Mouse (Mus musculus): ENCODE data around the gene Siglech. TPM values are rescaled to one million over a fixed set of nuclear protein-coding genes. Genes with fewer than 3 reads are reported as not detected.
"Not testable (repeated sequence)": the region's sequence is repeated elsewhere in the genome, so short reads cannot be mapped to it uniquely, and the experiment has no call there.

The Siglech gene
- total RNA-seq (2015) (13.0 and 19.3 TPM in 2 replicates), total RNA-seq (2017) (10.1 and 13.4 TPM in 2 replicates)

DNA sequence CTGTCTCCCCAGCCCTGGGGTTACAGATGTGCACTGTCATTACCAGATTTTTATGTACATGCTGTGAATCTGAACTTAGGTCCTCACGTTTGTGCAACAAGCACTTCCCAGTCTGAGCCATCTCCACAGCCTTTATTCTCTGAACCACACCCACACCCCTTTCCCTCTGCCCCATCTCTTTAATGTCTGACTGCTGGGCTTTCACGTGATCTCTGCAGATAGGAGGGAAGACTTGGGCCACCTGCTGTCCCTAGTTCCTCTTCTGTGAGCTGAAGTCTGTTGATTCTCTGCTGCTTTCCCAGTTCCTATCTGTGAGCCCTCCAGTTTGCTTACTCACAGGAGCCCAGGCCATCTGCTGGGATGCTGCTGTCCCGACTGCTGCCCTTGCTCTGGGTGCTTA lies at the start of gene Siglech:
TSS of gene Siglech (plus strand) at position 253 of the 400 bp plus-strand sequence.
- peak; percentile 68 for ATAC-seq (ENCODE audit: poor library complexity, severe bottlenecking)

DNA sequence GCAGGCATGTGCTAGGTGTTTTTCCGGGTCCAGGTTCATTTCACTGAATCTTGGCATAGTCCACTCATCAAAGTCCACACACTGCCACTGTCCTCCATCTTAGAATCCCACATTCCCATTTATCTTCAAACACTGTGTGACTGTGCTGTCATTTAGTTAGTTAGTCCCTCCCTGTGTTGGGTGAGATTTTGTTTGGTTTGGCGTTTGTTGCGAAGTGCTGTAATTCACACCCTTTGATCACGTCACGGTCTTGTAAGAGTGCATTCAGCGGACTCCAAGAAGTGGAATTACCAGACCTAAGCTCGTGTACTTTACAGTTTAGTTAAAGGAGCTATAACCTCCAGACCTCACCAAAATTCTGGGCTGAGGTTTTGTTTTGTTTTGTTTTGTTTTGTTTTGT lies 45.3 kb upstream of the Siglech start:
- no peak for ATAC-seq (ENCODE audit: poor library complexity, severe bottlenecking)

DNA sequence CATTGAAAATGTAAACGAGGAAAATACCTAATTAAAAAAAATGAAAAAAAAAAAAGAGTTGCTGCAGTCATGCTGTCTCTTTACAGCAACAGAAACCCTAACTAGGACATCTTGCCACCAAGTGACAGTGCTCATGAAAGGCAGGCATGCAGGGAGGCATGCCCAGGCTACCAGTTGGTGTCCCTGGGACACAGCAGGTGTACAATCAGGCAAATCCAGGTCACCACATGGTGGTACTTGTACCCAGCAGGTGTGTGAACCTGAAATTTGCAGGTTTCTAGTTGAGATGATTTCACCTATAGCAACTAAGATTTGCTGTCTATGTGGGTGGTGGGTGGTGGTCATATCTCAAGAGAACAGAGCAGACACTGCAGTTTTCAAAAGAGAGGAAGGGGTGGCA lies 39.1 kb upstream of the Siglech start:
- ATAC-seq (ENCODE audit: poor library complexity, severe bottlenecking), result no peak

DNA sequence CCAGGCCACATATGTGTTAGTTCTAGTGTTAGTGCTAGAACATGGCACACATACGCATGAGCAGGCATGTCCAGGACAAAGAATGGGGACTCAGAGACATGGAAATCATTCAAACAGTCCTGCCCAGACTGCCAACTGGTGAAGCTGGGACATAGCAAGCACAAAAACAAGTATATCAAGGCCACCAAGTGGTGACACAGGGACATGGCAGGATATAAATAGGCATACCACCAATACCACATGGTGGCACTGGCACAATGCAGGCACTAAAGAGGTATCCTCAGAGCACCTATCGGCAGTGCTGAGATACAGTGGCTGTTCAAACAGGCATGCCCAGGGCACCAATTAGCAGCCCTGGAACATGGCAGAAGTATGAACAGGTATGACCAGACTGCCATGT lies 33.5 kb upstream of the Siglech start:
- peak; percentile 47 for ATAC-seq (ENCODE audit: poor library complexity, severe bottlenecking)

DNA sequence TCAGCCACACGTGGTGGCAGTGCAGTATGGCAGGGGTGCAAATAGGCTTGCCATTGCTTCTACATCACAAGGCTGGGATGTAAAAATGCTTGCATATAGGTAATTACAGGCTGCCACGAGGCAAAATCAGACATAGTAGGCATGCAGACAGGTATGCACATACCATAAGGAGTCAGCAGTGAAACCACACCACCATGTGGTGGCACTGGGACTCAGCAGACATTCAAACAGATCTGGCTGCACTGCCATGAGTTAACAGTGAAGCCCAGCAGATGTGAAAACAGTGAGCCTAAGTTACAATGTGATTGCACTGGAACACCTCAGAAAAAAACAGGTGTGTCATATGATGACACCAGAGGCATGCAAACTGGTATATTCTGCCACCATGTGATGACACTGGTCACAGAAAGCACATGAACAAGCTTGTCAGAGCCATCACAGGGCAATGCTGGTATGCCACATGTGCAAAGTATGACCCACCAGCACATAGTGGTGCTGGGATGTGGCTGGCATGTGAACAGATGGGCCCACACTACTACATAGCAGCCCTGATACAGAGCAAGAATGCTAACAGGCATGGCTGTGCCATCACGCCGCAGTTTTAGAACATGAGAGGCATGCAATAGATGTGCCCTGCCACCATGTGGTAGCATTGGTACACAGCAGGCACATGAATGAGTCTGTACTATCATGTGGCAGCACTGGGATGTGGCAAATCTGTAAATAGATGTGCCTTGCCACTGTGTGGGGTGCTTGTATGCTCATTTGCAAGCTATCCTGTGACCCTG lies 30.7 kb upstream of the Siglech start:
- ATAC-seq (ENCODE audit: poor library complexity, severe bottlenecking), result peak; percentile 65

DNA sequence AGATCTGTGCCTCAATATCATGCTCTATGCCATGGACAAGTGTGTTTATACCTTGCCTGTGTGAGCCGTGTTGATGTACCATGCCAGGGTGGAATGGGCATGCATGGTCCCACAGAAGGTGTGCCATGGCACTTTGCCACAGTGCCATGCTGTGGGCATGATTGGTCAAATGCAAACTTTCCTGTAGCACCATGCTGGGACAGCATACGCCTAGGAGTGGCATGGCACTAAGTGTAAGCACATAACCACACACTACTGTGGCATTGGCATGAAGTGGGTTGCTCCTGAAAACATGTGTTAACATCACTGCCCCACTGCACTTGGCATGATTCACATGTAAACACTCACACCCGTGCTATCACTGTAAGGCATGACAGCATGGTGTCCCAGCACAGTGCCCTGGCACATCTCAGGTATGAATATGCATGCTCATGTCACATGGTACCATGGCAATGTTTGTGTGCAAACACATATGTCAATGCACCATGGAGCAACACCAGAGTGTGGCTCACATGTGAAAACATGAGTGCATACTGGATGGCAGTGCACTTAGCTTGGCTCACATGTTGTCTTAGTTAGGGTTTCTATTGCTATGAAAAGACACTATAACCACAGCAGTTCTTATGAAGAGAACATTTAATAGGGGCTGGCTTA lies 24.2 kb upstream of the Siglech start:
- ATAC-seq (ENCODE audit: poor library complexity, severe bottlenecking), result no peak

DNA sequence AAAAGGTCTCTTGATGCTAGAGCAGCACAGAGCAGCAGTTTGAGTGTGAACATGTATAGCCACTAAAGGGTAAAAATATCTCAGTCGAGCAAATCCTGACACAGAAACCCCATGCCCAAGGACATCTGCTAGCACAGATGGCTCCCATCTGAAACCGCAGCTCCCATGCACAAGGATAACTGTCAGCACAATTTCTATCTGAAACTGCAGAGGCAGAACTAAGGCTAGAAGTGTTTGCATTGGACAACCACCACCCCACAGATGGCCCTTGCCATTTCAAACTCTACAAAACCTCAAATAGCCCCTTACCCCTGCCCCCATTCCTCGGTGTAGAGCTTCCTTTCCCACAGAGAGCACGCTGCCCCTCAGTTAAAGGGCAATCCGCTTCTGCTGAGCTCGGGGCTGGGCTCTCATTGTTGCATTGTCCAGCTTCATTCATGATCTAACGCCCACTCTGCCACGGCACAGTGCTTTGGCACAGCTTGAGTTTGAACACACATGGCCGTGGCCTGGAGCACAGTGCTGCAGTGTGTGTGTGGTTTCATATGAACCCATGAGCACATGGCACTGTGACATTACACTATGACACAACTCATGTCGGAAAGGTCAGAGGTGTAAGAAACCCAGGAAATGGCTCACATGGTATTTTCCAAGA lies 23.3 kb upstream of the Siglech start:
- ATAC-seq (ENCODE audit: poor library complexity, severe bottlenecking), result peak; percentile 33; the same call in 1 of the 2 replicates

DNA sequence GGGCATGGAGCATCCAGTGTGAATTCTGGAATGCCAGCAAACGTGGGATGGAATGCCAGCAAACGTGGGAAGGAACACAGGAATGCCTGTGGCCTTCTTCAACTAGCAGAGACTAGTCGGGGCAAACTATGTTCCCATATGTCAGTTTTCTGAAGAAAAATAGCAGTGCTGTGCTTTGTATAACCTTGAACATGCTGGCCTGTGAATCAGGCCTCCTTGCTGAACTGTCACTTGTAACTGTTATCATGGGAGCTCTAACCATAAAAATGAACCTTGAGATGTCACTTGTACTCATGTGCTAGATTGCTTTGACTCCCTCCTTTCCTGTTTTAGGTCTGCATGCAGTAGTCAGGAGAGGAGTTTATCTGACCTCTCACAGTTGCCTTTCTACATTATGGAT lies 17.1 kb upstream of the Siglech start:
- ATAC-seq (ENCODE audit: poor library complexity, severe bottlenecking), result no peak

DNA sequence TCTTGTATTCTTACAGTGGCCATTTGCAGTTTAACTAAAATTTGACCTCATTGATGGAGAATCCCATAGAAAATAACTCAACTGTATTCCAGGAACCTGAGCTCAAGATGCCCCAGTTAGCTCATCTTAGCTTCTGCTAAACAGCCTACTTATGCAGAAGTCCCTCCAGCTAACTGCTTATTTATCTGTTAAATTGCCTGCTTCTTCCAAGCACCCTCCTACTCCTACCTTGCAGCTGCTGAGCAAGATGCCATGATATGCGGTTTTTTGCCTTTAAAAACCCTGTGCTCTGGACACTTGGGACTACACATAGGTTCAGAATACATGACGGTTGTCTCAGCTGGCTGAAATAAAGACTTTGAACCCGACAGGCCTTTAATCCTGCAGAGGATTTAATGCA lies 8.6 kb upstream of the Siglech start:
- no peak for ATAC-seq (ENCODE audit: poor library complexity, severe bottlenecking)

DNA sequence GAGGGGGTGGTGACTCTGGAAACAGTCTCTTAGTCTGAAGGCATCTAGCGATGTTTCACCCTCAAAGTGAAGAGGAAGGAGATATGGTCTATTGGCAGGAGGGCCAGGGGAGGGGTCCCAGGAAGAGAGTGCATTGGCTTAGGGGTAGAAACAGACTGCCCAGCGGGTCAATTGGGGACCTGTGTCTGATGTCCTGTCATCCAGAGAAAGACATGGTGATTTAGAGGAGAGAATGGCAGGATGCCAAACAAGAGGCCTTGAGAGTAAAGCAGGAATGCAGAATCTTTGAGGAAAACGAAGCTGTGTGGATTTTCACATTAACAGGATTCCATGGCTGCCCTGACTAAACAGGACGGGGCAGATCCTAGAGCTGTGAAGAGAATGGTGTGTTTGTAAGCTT lies 12.0 kb downstream of the Siglech start:
- no peak for ATAC-seq (ENCODE audit: poor library complexity, severe bottlenecking)

DNA sequence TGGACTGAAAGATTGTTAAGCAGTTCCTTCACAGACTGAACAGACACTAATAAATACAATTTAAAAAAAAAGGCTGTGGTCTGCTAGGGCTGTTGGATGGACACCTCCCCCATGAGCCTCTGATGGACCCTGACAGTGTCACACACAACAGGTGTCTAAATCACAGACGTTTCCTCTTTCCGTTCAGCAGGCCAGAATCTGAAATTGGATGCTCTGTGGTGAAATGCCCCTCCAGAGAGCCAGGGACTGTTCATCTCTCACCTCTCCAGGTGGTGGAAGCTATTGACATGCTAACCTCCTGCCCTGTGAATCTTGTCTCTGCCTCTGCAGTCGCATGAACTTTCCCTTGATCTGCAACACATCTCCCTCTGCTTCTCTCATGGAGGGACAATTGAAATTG lies 14.5 kb downstream of the Siglech start:
- ATAC-seq (ENCODE audit: poor library complexity, severe bottlenecking), result no peak

DNA sequence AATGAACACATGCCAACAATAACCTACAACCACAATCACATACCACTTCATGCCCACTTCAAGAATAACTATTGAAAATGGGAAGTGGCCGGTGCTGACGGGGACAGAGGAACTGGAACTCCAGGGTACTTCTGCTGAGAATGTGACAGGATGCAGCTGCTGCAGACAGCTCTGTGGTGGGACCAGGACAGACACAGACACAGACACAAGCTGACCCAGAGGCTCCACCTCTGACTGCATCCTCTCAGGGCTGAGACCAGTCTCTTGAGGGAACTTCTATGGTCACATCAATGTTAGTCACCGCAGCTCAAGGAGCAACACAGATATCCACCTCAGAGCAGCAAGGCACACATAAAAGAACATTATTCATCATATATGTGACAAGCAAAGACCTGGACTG lies 16.6 kb downstream of the Siglech start:
- peak; percentile 98 for ATAC-seq (ENCODE audit: poor library complexity, severe bottlenecking)

DNA sequence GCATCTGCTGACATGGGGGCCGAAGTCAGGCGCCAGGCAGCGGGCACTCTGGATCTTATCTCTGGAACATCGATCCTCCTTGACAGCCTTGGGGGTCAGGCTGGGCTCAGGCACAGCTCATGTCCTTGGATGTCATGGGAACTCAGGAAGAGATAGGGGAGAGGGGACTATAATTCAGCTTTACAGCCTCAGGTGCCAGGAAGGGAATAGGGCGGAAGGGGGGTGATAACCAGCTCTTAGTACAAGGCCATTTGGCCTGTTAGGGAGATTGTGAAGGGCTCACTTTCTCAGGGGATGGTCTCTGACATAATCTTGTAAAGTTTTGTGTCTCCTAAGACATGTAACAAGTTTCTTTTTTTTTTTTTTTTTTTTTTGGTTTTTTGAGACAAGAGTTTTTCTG lies 22.6 kb downstream of the Siglech start:
- not testable (repeated sequence) for ATAC-seq (ENCODE audit: poor library complexity, severe bottlenecking)

DNA sequence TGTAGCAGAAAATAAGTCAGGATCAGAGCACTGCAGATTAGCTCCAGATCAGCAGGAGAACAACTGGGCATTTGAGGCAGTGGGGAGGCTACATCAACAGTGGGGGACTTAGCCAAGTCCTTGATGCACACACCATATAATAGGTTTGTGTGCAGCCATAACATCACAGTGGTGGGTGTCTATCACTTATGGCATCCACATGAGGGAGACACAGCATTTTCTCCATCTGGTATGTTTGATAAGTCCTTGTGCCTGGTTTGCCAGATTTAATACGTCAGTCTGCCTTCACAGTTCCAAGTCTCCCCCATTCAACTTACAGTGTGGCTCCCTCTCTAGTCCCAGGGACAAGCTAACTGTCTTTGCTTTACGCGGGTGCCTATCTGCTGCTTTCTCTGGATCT lies 24.3 kb downstream of the Siglech start:
- ATAC-seq (ENCODE audit: poor library complexity, severe bottlenecking), result no peak

DNA sequence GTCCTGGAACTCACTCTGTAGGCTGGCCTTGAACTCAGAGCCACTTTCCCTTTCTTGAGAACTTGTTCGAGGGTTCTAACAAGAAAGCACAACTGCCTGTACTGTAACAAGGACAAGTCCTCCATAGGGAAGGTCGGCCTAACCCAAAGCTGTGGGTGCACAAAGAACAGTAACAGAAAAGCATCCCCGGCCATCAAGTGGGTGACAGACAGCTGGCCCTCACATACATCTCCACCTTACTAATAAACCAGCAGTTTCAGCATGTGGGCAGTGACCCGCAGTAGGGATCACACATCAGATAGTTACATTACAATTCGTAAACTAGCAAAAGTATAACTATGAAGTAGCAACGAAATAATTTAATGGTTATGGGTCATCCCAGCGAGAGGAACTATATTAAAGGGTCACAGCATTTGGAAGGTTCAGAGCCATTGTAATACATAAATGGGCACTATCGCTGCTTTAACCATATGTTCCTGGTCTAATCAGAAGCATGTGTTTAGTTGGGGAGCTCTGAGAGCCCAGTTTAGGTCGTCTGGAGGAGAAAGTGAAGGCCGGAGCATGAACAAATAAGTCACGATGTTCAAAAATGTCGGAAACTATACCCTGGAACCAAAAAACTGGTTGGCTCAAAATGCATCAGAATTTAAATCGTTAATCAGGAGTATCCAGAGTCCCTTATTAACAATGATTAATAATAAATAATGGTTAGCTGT lies 25.4 kb downstream of the Siglech start:
- ATAC-seq (ENCODE audit: poor library complexity, severe bottlenecking), result no peak

DNA sequence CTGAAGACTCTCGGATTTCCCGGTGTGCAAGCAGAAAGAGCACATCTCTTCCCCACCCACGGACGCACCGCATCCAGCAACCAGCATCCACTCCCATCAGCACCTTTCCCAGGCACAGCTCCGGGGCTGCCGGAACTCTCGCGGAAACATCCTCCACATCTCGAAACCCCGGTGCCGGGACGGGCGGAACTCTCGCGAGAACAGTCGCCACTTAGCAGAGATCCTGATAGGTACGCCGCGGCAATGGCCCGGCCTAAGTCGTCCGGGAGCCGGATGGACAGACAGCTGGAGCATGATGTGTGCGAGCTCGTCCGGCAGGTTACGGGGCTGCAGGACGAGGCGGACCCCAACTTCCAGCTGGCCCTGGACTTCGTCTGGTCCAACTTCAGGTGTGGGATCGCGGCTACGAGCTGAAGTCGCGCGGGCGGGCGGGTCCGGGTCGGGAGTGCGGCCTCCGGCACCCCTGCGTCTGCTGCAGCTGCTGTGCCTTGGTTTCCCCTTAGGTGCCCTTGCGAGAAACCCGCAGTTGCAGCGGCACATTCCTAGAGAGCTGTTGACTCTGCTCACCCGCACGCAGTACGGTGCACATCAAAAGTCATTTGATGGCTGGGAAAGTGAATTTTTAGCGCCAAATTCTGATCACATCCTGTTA lies 26.1 kb downstream of the Siglech start, which contains the start of gene Tubgcp5:
TSS of gene Tubgcp5 (plus strand) at position 203 of the 652 bp plus-strand sequence.
- peak; percentile 100 for ATAC-seq (ENCODE audit: poor library complexity, severe bottlenecking)

DNA sequence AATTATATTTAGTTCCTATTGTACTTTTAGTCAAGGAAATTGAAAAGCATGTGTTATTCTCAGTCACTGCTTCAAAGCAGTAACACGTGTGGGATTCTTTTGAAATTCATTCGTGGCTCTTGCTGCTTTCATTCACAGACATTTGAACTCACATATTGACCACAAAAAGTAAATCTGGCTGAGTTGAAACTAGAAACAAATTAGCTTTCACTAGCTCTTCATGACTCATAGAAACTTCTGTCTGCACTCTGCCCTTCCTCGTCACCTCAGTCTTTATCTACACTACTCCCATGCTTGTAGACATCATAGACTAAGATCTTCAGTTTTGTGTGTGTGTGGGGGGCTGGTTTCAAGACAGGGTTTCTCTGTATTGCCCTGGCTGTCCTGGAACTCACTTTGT lies 32.0 kb downstream of the Siglech start:
- ATAC-seq (ENCODE audit: poor library complexity, severe bottlenecking), result no peak

DNA sequence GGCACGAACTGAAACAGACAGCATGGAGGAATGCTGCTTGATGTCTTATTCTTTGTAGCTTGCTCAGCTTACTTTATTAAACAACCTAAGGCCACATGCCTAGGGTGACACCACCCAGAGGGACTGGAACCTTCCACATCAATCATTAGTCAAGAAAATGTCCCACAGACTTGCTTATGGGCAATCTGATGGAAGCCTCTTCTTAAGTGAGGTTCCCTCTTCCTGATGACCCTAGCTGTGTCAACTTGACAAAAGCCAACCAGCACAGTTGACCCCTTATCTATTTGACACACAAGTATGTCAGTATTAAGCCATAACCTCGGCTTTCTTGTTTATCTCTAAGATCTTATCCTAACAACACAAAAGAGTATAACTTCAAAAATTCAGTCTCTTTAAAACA lies 42.0 kb downstream of the Siglech start:
- no peak for ATAC-seq (ENCODE audit: poor library complexity, severe bottlenecking)

DNA sequence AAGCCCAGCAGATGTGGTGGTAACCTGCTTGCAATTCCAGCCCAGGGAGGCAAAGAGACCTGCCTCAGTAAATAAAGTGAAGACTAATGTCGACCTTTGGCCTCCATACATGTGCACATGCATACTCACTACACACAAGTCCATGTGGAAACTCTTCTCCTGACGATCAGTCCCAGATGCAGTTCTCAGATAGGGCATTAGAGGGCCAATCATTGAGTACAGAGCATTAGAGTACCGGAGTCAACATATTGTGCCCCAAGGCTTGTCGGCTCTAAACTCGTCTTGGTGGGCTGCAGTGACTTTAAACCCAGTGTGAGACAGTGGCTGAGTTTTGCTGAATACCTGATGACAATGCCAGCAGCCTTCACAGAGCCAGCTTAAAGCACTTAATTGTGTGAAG lies 56.5 kb downstream of the Siglech start:
- no peak for ATAC-seq (ENCODE audit: poor library complexity, severe bottlenecking)

DNA sequence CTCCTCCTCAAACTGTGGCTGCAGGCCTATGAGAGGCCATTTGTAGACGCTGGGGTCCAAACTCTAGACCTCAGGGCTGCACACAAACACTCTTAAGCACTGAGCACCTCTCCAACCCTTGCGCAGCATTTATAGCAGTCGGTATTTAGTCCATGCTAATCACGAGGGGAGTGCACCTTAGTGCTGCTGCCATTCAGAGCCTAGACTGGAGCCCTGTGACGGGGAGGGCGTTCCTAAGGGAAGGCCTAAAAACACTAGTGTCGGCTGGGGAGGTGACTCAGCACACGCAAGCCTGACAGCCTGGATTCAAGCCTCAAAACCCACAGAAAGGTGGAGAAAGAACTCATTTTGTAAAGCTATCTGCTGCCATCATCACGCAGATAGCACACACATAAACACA lies 59.6 kb downstream of the Siglech start:
- ATAC-seq (ENCODE audit: poor library complexity, severe bottlenecking), result no peak

All from megakaryocyte, adult 5-6 weeks (primary cell).